ENCODE assay signal across 19 mouse cellular contexts in genomic region chr6:108702648-108703047, GRCm38 (mm10). TPM values are rescaled to one million over a fixed set of nuclear protein-coding genes. Genes with fewer than 3 reads are reported as not detected.
DNase-seq lines count a peak whose midpoint lies in the region; ATAC-seq lines count a peak whose summit lies in the region.
"Had no signal": no experiment of that assay in that cellular context is flagged by ENCODE, and none has a peak within 500 bp of the region (broad histone marks: within the 10 kb centered on the region; RNA-seq: fewer than 3 reads in every experiment).

No protein-coding gene starts in this region.

- H3K4me1 ChIP-seq in intestine, embryonic 16.5 days (ENCODE audit: control insufficient read depth, insufficient read depth, low read length) = 0 out of 2 replicates have a peak, but pooled peaks cover 3% of the 10 kb centered on the region
- no peaks in the 10 kb centered on the region for H3K4me1 ChIP-seq in stomach, embryonic 15.5 days
- peaks cover 46% of the 10 kb centered on the region for H3K4me1 ChIP-seq in liver, embryonic 12.5 days

- no peak overlapping the region for H3K9ac ChIP-seq in intestine, embryonic 16.5 days (ENCODE audit: low read depth, low read length)
- no peak overlapping the region for H3K9ac ChIP-seq in stomach, embryonic 15.5 days
- H3K9ac ChIP-seq in liver, embryonic 12.5 days = no peak overlapping the region
- H3K9ac ChIP-seq: heart, embryonic 13.5 days; hindbrain, embryonic 14.5 days; kidney, embryonic 15.5 days; limb, embryonic 12.5 days; liver, embryonic 13.5 days had no signal

- H3K27me3 ChIP-seq in intestine, embryonic 16.5 days (replicated peaks; ENCODE audit: control insufficient read depth, insufficient read depth, low read length) = no peaks in the 10 kb centered on the region
- no peaks in the 10 kb centered on the region for H3K27me3 ChIP-seq in stomach, embryonic 15.5 days (replicated peaks)
- H3K27me3 ChIP-seq in liver, embryonic 12.5 days (replicated peaks) = peaks cover 17% of the 10 kb centered on the region
- H3K27me3 ChIP-seq: liver, embryonic 13.5 days had no signal

- ATAC-seq in intestine, embryonic 16.5 days = peak; percentile 7; the same call in 1 of the 2 replicates
- peak; percentile 62 for ATAC-seq in stomach, embryonic 15.5 days (ENCODE audit: insufficient read depth, low FRiP score, low read depth)
- no peak for ATAC-seq in liver, embryonic 12.5 days
- ATAC-seq in CD4-positive, CD25-positive, alpha-beta regulatory T cell, adult 4 months = no peak
- ATAC-seq: midbrain, embryonic 16.5 days had no signal

- DNase-seq in B cell, adult 2 months = peak; percentile 47 to 48
- peak; percentile 84 for DNase-seq in ES-CJ7 (ENCODE audit: low read depth, low spot score)
- no peak for DNase-seq in ovary, postnatal 14 days (ENCODE audit: low spot score)
- DNase-seq: adrenal gland, adult 8-10 months; cerebellum, postnatal 10 days; heart, adult 11 months; liver, embryonic 13.5 days; retina, postnatal 1 day; right cerebral cortex, postnatal 4 days; thymus, adult 2 months had no signal

- 42% methylated on average over 3 of the region's 3 CpGs for WGBS in intestine, embryonic 16.5 days
- 38% methylated on average over 3 of the region's 3 CpGs for WGBS in stomach, embryonic 15.5 days
- 43% methylated on average over 3 of the region's 3 CpGs for WGBS in liver, embryonic 12.5 days (ENCODE audit: insufficient replicate concordance)

- H3K9me3 ChIP-seq in intestine, embryonic 16.5 days (ENCODE audit: control insufficient read depth, low read length) = no peaks in the 10 kb centered on the region
- H3K9me3 ChIP-seq in stomach, embryonic 15.5 days = no peaks in the 10 kb centered on the region
- no peaks in the 10 kb centered on the region for H3K9me3 ChIP-seq in liver, embryonic 12.5 days (replicated peaks)
- H3K9me3 ChIP-seq: heart, embryonic 13.5 days; kidney, embryonic 15.5 days; limb, embryonic 12.5 days; liver, embryonic 13.5 days had no signal

- no peak overlapping the region for H3K27ac ChIP-seq in intestine, embryonic 16.5 days (ENCODE audit: low read length)
- H3K27ac ChIP-seq in stomach, embryonic 15.5 days = 0 out of 2 replicates have a peak overlapping the region, but pooled peaks have one; percentile 6
- H3K27ac ChIP-seq in liver, embryonic 12.5 days = no peak overlapping the region
- H3K27ac ChIP-seq: heart, embryonic 13.5 days; hindbrain, embryonic 14.5 days; kidney, embryonic 15.5 days; limb, embryonic 12.5 days; liver, embryonic 13.5 days had no signal

- no peak overlapping the region for H3K4me2 ChIP-seq in intestine, embryonic 16.5 days (ENCODE audit: low read depth, low read length)
- H3K4me2 ChIP-seq in stomach, embryonic 15.5 days = no peak overlapping the region
- no peak overlapping the region for H3K4me2 ChIP-seq in liver, embryonic 12.5 days
- H3K4me2 ChIP-seq: heart, embryonic 13.5 days; hindbrain, embryonic 14.5 days; kidney, embryonic 15.5 days; limb, embryonic 12.5 days; liver, embryonic 13.5 days had no signal

- no peaks in the 10 kb centered on the region for H3K36me3 ChIP-seq in intestine, embryonic 16.5 days (ENCODE audit: control insufficient read depth, insufficient read depth, low read length)
- H3K36me3 ChIP-seq in stomach, embryonic 15.5 days = no peaks in the 10 kb centered on the region
- H3K36me3 ChIP-seq in liver, embryonic 12.5 days = no peaks in the 10 kb centered on the region
- H3K36me3 ChIP-seq: heart, embryonic 13.5 days; kidney, embryonic 15.5 days; limb, embryonic 12.5 days; liver, embryonic 13.5 days had no signal

- H3K4me3 ChIP-seq in intestine, embryonic 16.5 days (ENCODE audit: low read length) = no peak overlapping the region
- no peak overlapping the region for H3K4me3 ChIP-seq in stomach, embryonic 15.5 days (replicated peaks)
- H3K4me3 ChIP-seq in liver, embryonic 12.5 days = no peak overlapping the region
- H3K4me3 ChIP-seq: heart, embryonic 13.5 days; kidney, embryonic 15.5 days; limb, embryonic 12.5 days; liver, embryonic 13.5 days had no signal

RNA-seq across cellular contexts. Expression of gene Bhlhe40, which starts 42.2 kb away (rescaled TPM):
- 60.7 and 77.0 TPM in 2 replicates for polyA plus RNA-seq in intestine, embryonic 16.5 days (2015; fragmentation: Nextera tagmentation; extraction: Ambion mirVana)
- polyA plus RNA-seq in stomach, embryonic 15.5 days (2015; fragmentation: Nextera tagmentation; extraction: Ambion mirVana) = 27.4 TPM in 2 replicates
- 4.0 and 6.1 TPM in 2 replicates for polyA plus RNA-seq in liver, embryonic 12.5 days (2016; fragmentation: Nextera tagmentation; extraction: Ambion mirVana)
- 10 to 100 TPM; 49.7 to 91.7 TPM for polyA plus RNA-seq in CD4-positive, CD25-positive, alpha-beta regulatory T cell, adult 4 months (2017; shearing (Covaris generic))

Comparison
In these comparisons a context has a peak if more than half of its experiments do, and no peak if none do; other contexts are left out.
1. ATAC-seq: peak in intestine, embryonic 16.5 days (single experiment) and stomach, embryonic 15.5 days (single experiment); none in liver, embryonic 12.5 days (single experiment) and CD4-positive, CD25-positive, alpha-beta regulatory T cell, adult 4 months (single experiment).